Mouse (Mus musculus): ENCODE measurements around the gene Exoc8.

DNA sequence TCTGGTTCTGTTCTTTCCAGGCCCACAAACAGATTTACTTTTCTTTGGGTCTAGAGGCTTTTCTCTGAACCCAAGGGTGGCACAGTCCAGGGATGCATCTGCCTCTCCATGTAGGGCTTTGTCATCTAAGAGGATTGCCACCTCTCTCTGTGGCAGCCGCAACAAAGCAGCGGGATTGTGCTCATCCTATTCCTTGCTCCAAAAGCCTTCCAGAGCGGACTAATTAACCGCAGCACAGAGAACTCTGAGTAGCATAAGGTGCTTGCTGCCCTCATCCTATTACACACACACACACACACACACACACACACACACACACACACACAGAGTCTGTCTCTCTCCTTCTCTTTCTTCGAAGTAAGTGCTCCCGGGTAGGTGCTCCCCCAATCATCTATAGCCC, 46.3 kb upstream of the Exoc8 start:
- TF ChIP-seq CTCF (IDR thresholded peaks at IDR 0.05; ENCODE audit: low read depth, low read length) (no peak), EP300 (IDR thresholded peaks at IDR 0.05; ENCODE audit: insufficient read depth, low read depth, low read length) (no peak), POLR2A (IDR thresholded peaks at IDR 0.05; ENCODE audit: insufficient read depth, low read length) (no peak)

Measured in ES-Bruce4 (cell line).